Mouse (Mus musculus) left cerebral cortex, postnatal 10 days (tissue): ENCODE measurements around the gene Hsf3. TPM values are rescaled to one million over a fixed set of nuclear protein-coding genes. Genes with fewer than 3 reads are reported as not detected.
A peak's percentile ranks its signal among the peaks of the same experiment; 100 is the strongest.
"Not testable (repeated sequence)": the region's sequence is repeated elsewhere in the genome, so short reads cannot be mapped to it uniquely, and the experiment has no call there.

Experiments used
- DNase-seq, 2 experiments: peaks; one replicate each; pipeline ENCODE4 v3.0.0; 2021 to 2022; ENCODE audit warnings: low spot score in 2 of 2, mixed read lengths in 1 of 2; ENCODE audit errors: extremely low spot score in 1 of 2
- intact Hi-C: fragments of 180-260 bp; cut with DNase I; formaldehyde crosslinking; loops from one replicate; pipeline ENCODE4 v1.15.1; 2025
- total RNA-seq, 2 experiments: library from RNA; stranded (reverse); gene quantifications; 2 replicates each; pipeline ENCODE4 v1.2.3; 2021

Gene Hsf3
- not detected for total RNA-seq

GRCm38 (mm10) chrX:96456201-96456963 is at the start of gene Hsf3:
Gene Hsf3, minus strand, starts transcription at chrX:96456294.
- DNase-seq = peak in 1 of 2 experiments; percentile 18
- intact Hi-C loops = no loop called here

DNA sequence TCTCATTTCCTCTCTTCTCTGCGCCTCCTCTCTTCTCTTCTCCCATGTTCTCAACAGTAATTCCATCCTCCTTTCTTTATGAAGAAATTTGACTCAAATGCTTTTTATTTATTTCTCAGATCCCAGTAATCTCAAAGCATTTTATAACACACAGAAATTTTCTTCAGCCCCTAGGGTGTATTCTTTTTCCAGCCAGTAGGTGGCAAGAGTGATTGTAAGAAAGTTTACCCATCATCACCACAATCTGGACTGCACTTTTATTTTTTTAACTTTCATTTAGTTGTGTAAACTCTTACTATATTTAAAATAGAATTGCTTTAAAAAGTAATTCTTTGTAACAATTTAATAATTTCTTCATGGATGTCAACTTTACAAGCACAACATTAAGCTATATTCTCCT is 45.5 kb upstream of the Hsf3 start:
- intact Hi-C loops = no loop called here
- DNase-seq = no peak

DNA sequence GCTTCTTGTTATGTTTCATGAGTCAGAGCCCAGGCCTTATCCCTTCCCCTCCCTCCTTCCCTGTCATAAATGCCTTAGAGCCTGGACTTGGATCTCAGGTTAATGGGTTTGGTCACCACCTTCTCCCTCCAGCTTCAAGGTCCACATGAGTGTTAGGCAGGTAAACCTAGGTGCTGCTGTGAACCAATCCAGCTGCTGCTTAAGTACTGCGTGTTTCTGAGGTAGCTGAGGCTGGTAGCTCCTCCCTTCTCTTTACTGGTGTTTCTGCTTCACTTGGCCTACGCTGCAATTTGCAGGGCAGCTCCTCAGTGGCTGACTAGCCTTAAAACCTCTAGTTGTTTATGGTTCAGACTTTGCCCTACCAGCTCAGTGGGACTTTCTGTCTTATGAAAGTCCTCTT is 945 bp downstream of the Hsf3 start, which contains the start of gene Heph:
TSS of gene Heph (plus strand) at position 211 of the 400 bp plus-strand sequence.
- no peak for DNase-seq
- intact Hi-C loops = no loop called here

DNA sequence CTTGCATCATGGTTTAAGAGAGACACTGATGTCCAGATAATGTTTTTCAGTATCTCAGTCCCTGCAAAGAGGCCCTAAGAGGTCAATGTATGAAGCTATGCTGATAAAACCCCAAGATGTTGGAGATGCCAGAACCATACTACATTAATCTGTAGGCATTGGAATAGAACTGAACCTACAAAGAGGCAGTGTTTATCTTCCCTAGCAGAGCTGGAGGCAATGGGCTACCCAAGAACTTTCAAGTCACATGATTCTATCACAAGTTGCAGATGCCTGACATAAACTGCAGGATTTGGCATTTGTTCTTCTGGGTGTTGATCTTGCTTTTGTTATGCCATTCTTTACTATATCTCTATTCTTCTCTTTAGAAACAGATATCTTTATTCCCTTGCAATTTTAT is 36.7 kb downstream of the Hsf3 start:
- no peak for DNase-seq

DNA sequence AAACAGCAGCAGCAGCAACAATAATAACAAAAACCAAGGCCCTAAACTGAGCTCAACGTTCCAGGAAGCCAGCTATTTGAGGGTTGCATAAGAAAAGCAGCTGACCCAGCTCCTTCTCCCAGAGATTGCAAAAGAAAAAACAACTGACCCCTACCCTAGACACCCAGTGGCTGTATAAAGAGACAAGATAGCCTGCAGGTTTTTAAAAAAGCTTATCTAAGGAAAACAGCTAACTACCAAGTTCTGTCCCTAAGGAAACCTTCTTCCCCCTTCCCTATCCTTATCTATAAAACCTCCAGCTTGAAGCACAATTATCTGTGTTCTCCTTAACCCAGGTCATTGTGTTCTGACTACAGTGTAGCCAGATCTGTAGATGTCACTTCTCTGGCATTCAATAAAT is 38.4 kb downstream of the Hsf3 start:
- no peak for DNase-seq
- intact Hi-C loops = no loop called here

More for the DNA sequence above, 36.7 kb downstream of the Hsf3 start:
- intact Hi-C loops = no loop called here

DNA sequence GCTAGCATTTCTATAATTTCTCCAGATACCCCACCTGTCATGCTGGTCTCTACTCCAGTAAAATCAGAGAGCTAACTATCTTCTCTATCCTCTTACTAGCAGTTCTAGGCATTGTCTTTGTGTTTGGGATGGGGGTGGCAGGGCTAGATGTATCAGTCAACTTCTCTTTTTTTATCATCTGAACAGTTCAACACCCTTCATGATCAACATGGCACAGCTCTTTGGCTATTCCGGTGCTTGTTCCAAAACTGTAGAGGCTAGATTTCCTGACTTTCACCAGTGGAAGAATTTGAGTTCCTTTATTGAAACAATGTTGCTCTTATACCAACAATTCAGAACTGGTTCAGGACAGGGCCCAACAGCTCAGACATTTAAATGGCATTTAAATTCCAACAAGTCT is 39.1 kb downstream of the Hsf3 start:
- no peak for DNase-seq
- intact Hi-C loops = no loop called here

DNA sequence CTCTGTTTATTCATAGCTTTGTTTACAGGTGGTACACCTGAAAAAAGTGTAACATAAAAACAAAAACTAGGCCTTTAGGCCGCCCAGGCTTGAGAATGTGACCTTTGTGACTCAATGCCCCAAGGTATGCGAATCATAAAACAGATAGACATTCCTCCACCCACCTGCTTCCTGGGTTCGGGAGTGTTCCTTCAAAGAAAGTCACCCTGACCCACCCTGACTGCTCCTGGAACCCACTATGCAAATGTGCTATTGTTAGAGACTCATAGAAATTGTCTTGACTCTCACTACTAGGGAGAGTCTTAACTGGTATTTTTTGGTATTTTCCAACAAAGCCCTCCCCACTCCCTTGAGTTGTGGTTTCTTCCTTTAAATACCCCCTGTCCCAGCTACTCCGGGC is 40.7 kb downstream of the Hsf3 start:
- intact Hi-C loops = not testable (repeated sequence)

DNA sequence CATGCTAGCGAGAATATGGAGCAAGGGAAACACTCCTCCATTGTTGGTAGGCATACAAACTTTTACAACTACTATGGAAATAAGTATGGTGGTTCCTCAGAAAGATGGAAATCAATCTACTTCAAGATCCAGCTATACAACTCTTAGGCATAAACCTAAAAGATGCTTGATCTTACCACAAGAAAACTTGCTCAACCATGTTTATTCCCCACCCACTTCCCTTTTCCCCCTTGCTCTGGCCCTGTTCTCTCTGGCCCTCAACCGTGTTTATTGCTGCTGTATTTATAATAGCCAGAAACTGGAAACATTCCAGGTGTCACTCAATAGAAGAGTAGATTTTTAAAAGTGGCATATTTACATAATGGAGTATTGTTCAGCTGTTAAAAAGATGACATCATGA is 117.0 kb downstream of the Hsf3 start:
- no peak for DNase-seq
- intact Hi-C loops = no loop called here

More for the DNA sequence above, 40.7 kb downstream of the Hsf3 start:
- not testable (repeated sequence) for DNase-seq

GRCm38 (mm10) chrX:96329764-96330163 is 126.3 kb downstream of the Hsf3 start:
- DNase-seq = peak in 1 of 2 experiments; percentile 8
- intact Hi-C loops = no loop called here

DNA sequence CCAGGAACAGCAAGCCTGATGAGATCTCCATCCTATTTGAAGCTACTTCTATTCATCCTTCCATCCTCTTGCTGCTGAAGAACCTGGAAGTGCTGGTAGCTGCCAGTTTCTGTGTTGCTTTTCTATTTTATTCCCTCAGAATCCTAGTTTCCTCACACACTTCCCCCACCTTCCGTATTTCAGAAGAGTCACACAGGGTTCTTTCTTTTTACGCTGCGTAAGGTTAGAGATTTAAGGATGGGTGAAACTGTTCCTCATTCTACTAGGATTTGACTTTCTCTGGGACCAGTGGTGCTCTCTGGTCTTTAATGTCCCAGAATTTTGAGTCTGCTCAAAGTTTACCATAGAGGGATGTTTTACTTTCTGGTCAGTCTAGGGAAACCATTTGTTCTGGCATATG is 162.8 kb downstream of the Hsf3 start, which contains the start of gene Vsig4:
TSS of gene Vsig4 (minus strand) at position 101 of the 400 bp plus-strand sequence.
- intact Hi-C loops = no loop called here
- no peak for DNase-seq

GRCm38 (mm10) chrX:96256509-96256908 is 199.6 kb downstream of the Hsf3 start:
- DNase-seq = no peak
- intact Hi-C loops = no loop called here

Other genes with a start within 250 kb of the Hsf3 start
- not detected for gene Vsig4, start 162.9 kb downstream of the Hsf3 start, total RNA-seq
- 1 to 10 TPM; 1.5 to 1.8 TPM for gene Heph, start 935 bp downstream of the Hsf3 start, total RNA-seq